ENCODE assay signal across 11 mouse cellular contexts in the genomic region with DNA sequence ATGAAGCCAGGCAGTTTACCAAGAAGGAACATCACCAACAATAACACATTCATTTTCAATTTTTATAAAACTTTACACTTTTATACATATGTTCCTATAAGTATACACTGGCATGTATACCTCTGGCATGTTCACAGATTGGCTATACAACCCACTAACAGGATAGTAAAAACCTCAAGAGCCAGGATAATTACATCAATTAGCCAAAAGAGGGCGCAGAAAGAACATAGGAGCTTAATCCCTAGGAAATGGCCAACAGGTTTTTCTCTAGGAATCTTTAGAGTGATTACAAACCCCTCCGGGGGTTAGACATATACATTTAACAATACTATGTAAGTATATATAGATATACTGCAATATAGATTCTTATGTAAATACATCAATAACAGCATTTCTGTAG. TPM values are rescaled to one million over a fixed set of nuclear protein-coding genes. Genes with fewer than 3 reads are reported as not detected.
DNase-seq lines count a peak whose midpoint lies in the region; ATAC-seq and TF ChIP-seq lines count a peak whose summit lies in the region.
"Had no signal": no experiment of that assay in that cellular context is flagged by ENCODE, and none has a peak within 500 bp of the region (broad histone marks: within the 10 kb centered on the region; RNA-seq: fewer than 3 reads in every experiment).

No protein-coding gene starts in this region.

- peak; percentile 77 for TF ChIP-seq CTCF in heart, adult 2 months (IDR thresholded peaks at IDR 0.05)
- peak; percentile 40; the same call in 1 of the 2 replicates for TF ChIP-seq CTCF in liver, embryonic 14.5 days (IDR thresholded peaks at IDR 0.05; ENCODE audit: low read depth)

- H3K4me1 ChIP-seq in heart, adult 2 months (ENCODE audit: control insufficient read depth, insufficient read depth, low read length): no peaks in the 10 kb centered on the region
- H3K4me1 ChIP-seq in heart, embryonic 11.5 days (ENCODE audit: control insufficient read depth, insufficient read depth, low read length): no peaks in the 10 kb centered on the region
- no peaks in the 10 kb centered on the region for H3K4me1 ChIP-seq in liver, embryonic 14.5 days (replicated peaks; ENCODE audit: control insufficient read depth in 2 of 2, insufficient read depth in 2 of 2, low read length in 1 of 2)
- H3K4me1 ChIP-seq in liver, embryonic 11.5 days (replicated peaks; ENCODE audit: control insufficient read depth, insufficient read depth, low read length): no peaks in the 10 kb centered on the region
- H3K4me1 ChIP-seq: liver, embryonic 15.5 days had no signal

- H3K9ac ChIP-seq in heart, adult 2 months (ENCODE audit: low read depth, low read length): no peak overlapping the region
- no peak overlapping the region for H3K9ac ChIP-seq in heart, embryonic 11.5 days (ENCODE audit: low read depth, low read length)
- no peak overlapping the region for H3K9ac ChIP-seq in liver, embryonic 14.5 days (replicated peaks)
- H3K9ac ChIP-seq in liver, embryonic 11.5 days (ENCODE audit: low read depth, low read length): no peak overlapping the region
- H3K9ac ChIP-seq: liver, embryonic 15.5 days; neural tube, embryonic 13.5 days had no signal

- no peaks in the 10 kb centered on the region for H3K79me2 ChIP-seq in heart, adult 2 months (replicated peaks; ENCODE audit: control insufficient read depth, insufficient read depth, low read length)

- no peak for ATAC-seq in heart, embryonic 11.5 days (replicated peaks; ENCODE audit: insufficient number of reproducible peaks, low FRiP score, low TSS enrichment)
- no peak for ATAC-seq in liver, embryonic 14.5 days (ENCODE audit: insufficient read depth)
- no peak for ATAC-seq in liver, embryonic 11.5 days (replicated peaks; ENCODE audit: low FRiP score)
- ATAC-seq: intestine, embryonic 16.5 days had no signal

- H3K36me3 ChIP-seq in heart, adult 2 months (ENCODE audit: control insufficient read depth, insufficient read depth, low read length): no peaks in the 10 kb centered on the region
- no peaks in the 10 kb centered on the region for H3K36me3 ChIP-seq in heart, embryonic 11.5 days (ENCODE audit: control insufficient read depth, insufficient read depth, low read length)
- no peaks in the 10 kb centered on the region for H3K36me3 ChIP-seq in liver, embryonic 14.5 days (replicated peaks; ENCODE audit: control insufficient read depth, insufficient read depth, low read depth)
- H3K36me3 ChIP-seq in liver, embryonic 11.5 days (ENCODE audit: control insufficient read depth, insufficient read depth, low read length): no peaks in the 10 kb centered on the region; the same call in 1 of the 2 replicates
- H3K36me3 ChIP-seq: liver, embryonic 15.5 days; neural tube, embryonic 13.5 days had no signal

- no peak for DNase-seq in heart, adult 2 months
- no peak for DNase-seq in liver, embryonic 14.5 days (ENCODE audit: low read depth in 3 of 3, low spot score in 3 of 3)
- no peak for DNase-seq in liver, embryonic 11.5 days (ENCODE audit: low spot score)
- peak; percentile 58 for DNase-seq in R1 (ENCODE audit: low read depth, low spot score)
- DNase-seq in retina, adult 2 months (ENCODE audit: low read depth, low spot score): peak; percentile 4
- DNase-seq in layer of hippocampus, postnatal 10 days (ENCODE audit: low spot score in 2 of 2): no peak
- DNase-seq in left cerebral cortex, postnatal 36 days (ENCODE audit: low spot score in 2 of 2): no peak

- 28% methylated on average over 2 of the region's 2 CpGs for WGBS in heart, adult 2 months
- WGBS in heart, embryonic 11.5 days (ENCODE audit: insufficient replicate concordance): 35% methylated on average over 2 of the region's 2 CpGs
- 38% methylated on average over 2 of the region's 2 CpGs for WGBS in liver, embryonic 14.5 days (ENCODE audit: insufficient replicate concordance)
- WGBS in liver, embryonic 11.5 days: 46% methylated on average over 2 of the region's 2 CpGs

- no peaks in the 10 kb centered on the region for H3K27me3 ChIP-seq in heart, adult 2 months (ENCODE audit: control insufficient read depth, insufficient read depth, low read length)
- H3K27me3 ChIP-seq in heart, embryonic 11.5 days (ENCODE audit: control insufficient read depth, insufficient read depth, low read length): no peaks in the 10 kb centered on the region
- H3K27me3 ChIP-seq in liver, embryonic 14.5 days (ENCODE audit: control insufficient read depth, insufficient read depth, low read length): no peaks in the 10 kb centered on the region
- no peaks in the 10 kb centered on the region for H3K27me3 ChIP-seq in liver, embryonic 11.5 days (replicated peaks; ENCODE audit: control insufficient read depth, insufficient read depth, low read length)
- H3K27me3 ChIP-seq: liver, embryonic 15.5 days; neural tube, embryonic 13.5 days had no signal

- H3K4me2 ChIP-seq in heart, embryonic 11.5 days: no peak overlapping the region
- H3K4me2 ChIP-seq in liver, embryonic 14.5 days (ENCODE audit: low read depth): no peak overlapping the region
- no peak overlapping the region for H3K4me2 ChIP-seq in liver, embryonic 11.5 days
- H3K4me2 ChIP-seq: liver, embryonic 15.5 days; neural tube, embryonic 13.5 days had no signal

- no peak overlapping the region for H3K27ac ChIP-seq in heart, adult 2 months
- H3K27ac ChIP-seq in heart, embryonic 11.5 days (ENCODE audit: low read depth, low read length): no peak overlapping the region
- H3K27ac ChIP-seq in liver, embryonic 14.5 days: no peak overlapping the region
- no peak overlapping the region for H3K27ac ChIP-seq in liver, embryonic 11.5 days (ENCODE audit: low read depth, low read length)
- H3K27ac ChIP-seq: liver, embryonic 15.5 days; neural tube, embryonic 13.5 days had no signal

- no peak overlapping the region for H3K4me3 ChIP-seq in heart, adult 2 months
- no peak overlapping the region for H3K4me3 ChIP-seq in heart, embryonic 11.5 days (ENCODE audit: low read depth, low read length)
- H3K4me3 ChIP-seq in liver, embryonic 14.5 days (ENCODE audit: insufficient read depth in 1 of 2, low read depth in 2 of 2, low read length in 2 of 2): no peak overlapping the region
- no peak overlapping the region for H3K4me3 ChIP-seq in liver, embryonic 11.5 days (ENCODE audit: low read depth, low read length)
- H3K4me3 ChIP-seq: liver, embryonic 15.5 days; neural tube, embryonic 13.5 days had no signal

- TF ChIP-seq EP300 in heart, adult 2 months (IDR thresholded peaks at IDR 0.05; ENCODE audit: insufficient read depth, low read depth, low read length): no peak
- TF ChIP-seq EP300 in liver, embryonic 14.5 days (IDR thresholded peaks at IDR 0.05; ENCODE audit: low read depth): no peak

- TF ChIP-seq POLR2A in heart, adult 2 months (IDR thresholded peaks at IDR 0.05; ENCODE audit: insufficient read depth, low read depth, low read length): no peak

- no peaks in the 10 kb centered on the region for H3K9me3 ChIP-seq in heart, embryonic 11.5 days (replicated peaks; ENCODE audit: control insufficient read depth, low read length)
- H3K9me3 ChIP-seq in liver, embryonic 14.5 days (ENCODE audit: control insufficient read depth, low read length): no peaks in the 10 kb centered on the region
- H3K9me3 ChIP-seq in liver, embryonic 11.5 days (ENCODE audit: control insufficient read depth, low read length): no peaks in the 10 kb centered on the region
- H3K9me3 ChIP-seq: liver, embryonic 15.5 days; neural tube, embryonic 13.5 days had no signal

- intact Hi-C loops in heart, adult 2 months (cut with DNase I): loop anchor here (2.0 to 10.0 kb wide), 2 partner anchors 129 to 381 kb away; no protein-coding TSS in a partner anchor
- intact Hi-C loops in left cerebral cortex, postnatal 36 days (cut with DNase I): loop anchor here (2.0 to 10.0 kb wide), 2 partner anchors 131 to 381 kb away; no protein-coding TSS in a partner anchor

RNA-seq across cellular contexts. Expression of a gene that starts 55.7 kb away (rescaled TPM):
- total RNA-seq in heart, adult 2 months (2021): 1 to 10 TPM; 8.5 to 9.3 TPM
- 2.7 and 6.4 TPM in 2 replicates for polyA plus RNA-seq in heart, adult 2 months (2012; rRNA removed)
- polyA plus RNA-seq in heart, embryonic 11.5 days (2014; fragmentation: Nextera tagmentation; extraction: Ambion mirVana): 9.9 and 11.3 TPM in 2 replicates
- polyA plus RNA-seq in liver, embryonic 14.5 days (2012; rRNA removed): 1.4 and 1.8 TPM in 2 replicates
- 2.7 and 3.5 TPM in 2 replicates for polyA plus RNA-seq in liver, embryonic 14.5 days (2014; fragmentation: Nextera tagmentation; extraction: Ambion mirVana)
- polyA plus RNA-seq in liver, embryonic 11.5 days (2014; fragmentation: Nextera tagmentation; extraction: Ambion mirVana): 10.9 and 11.0 TPM in 2 replicates
- 10 to 100 TPM; 43.7 to 49.6 TPM for total RNA-seq in layer of hippocampus, postnatal 10 days (2021)
- total RNA-seq in left cerebral cortex, postnatal 36 days (2021): 10 to 100 TPM; 61.7 to 67.8 TPM

Comparison
In these comparisons a context has a peak if more than half of its experiments do, and no peak if none do; other contexts are left out.
1. DNase-seq: peak in R1 (single experiment) and retina, adult 2 months (single experiment); none in heart, adult 2 months (0 of 2), liver, embryonic 14.5 days (0 of 3), liver, embryonic 11.5 days (single experiment), layer of hippocampus, postnatal 10 days (0 of 2) and left cerebral cortex, postnatal 36 days (0 of 2).